Mouse (Mus musculus): ENCODE measurements around the gene Psmb3. TPM values are rescaled to one million over a fixed set of nuclear protein-coding genes. Genes with fewer than 3 reads are reported as not detected.

Psmb3 gene
- polyA plus RNA-seq, 1 experiment from 2014 or later: 374 TPM

DNA sequence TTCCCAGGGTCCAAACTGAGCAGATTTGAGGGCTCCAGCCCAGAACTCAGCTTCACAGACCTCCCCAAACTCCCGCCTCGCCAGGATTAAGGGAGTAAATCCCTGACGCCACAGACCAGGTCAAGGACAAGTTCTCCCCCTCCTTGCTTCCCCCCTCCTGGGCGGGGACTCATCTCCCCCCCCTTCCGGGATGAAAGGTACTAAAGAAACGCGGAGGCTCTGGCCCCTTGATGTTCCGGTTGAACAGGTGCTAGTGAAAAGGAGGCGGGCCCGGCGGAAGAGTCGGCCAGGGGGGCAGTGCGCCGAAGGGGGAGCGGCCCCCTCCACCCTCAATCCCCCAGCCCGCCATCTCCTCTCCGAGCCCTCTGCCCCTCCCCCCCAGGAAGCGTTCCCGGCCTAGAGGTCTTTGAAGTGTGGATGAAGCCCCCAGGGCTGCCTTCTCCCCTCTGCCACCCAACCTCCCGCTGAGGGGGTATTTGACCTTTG, 41.5 kb upstream of the Psmb3 start:
- H3K27me3 ChIP-seq (replicated peaks): no peaks in the 10 kb centered on the region
- peak overlapping the region; percentile 76 for H3K4me2 ChIP-seq
- peak overlapping the region; percentile 93 for H3K4me3 ChIP-seq
- H3K36me3 ChIP-seq: peaks cover 14% of the 10 kb centered on the region
- peaks cover 60% of the 10 kb centered on the region for H3K4me1 ChIP-seq (replicated peaks)
- 0% methylated on average over 16 of the region's 20 CpGs for WGBS
- H3K27ac ChIP-seq (ENCODE audit: poor library complexity, severe bottlenecking): peak overlapping the region; percentile 94
- peak overlapping the region; percentile 90 for H3K9ac ChIP-seq
- no peak for ATAC-seq (ENCODE audit: insufficient number of reproducible peaks, low FRiP score)
- H3K9me3 ChIP-seq (replicated peaks): no peaks in the 10 kb centered on the region

DNA sequence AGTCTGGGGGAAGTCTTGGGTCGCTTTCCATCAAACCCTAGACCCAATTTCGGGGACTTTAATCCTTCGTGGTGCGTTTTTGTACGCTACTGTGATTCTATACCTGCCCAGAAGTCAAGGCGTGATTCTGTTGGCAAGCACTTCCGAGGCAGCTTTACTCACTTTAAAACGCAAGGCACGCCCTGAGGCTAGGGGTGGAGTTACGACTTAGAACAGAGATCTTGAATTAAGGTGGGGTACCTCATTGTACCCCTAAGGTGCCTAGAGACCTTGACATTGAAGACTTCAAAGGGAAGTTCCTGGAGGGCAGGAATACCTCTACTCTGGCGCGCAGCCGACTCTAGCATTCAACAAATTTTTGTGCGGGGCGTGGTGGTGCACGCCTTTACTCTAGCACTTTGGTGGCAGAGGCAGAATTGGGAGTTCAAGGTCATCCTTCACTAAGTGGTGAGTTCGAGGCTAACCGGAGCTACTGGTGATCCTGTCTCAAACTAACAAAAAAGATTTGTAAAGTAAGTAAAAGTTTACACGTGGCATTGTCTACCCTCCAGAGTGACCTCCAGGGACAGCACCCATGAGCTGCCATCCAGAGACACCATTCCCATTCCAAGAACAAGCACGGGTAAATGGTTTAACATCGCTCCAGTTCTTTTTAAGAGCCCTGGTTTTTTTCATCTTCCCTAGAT, 40.8 kb upstream of the Psmb3 start:
- Histone ChIP-seq H3K4me3 (peak overlapping the region; percentile 93), H3K9me3 (replicated peaks) (no peaks in the 10 kb centered on the region), H3K9ac (peak overlapping the region; percentile 90), H3K27me3 (replicated peaks) (no peaks in the 10 kb centered on the region), H3K4me2 (peak overlapping the region; percentile 76), H3K4me1 (replicated peaks) (peaks cover 54% of the 10 kb centered on the region), H3K27ac (ENCODE audit: poor library complexity, severe bottlenecking) (peak overlapping the region; percentile 94), H3K36me3 (peaks cover 21% of the 10 kb centered on the region)
- ATAC-seq (ENCODE audit: insufficient number of reproducible peaks, low FRiP score): no peak
- WGBS: 2% methylated on average over 21 of the region's 21 CpGs

DNA sequence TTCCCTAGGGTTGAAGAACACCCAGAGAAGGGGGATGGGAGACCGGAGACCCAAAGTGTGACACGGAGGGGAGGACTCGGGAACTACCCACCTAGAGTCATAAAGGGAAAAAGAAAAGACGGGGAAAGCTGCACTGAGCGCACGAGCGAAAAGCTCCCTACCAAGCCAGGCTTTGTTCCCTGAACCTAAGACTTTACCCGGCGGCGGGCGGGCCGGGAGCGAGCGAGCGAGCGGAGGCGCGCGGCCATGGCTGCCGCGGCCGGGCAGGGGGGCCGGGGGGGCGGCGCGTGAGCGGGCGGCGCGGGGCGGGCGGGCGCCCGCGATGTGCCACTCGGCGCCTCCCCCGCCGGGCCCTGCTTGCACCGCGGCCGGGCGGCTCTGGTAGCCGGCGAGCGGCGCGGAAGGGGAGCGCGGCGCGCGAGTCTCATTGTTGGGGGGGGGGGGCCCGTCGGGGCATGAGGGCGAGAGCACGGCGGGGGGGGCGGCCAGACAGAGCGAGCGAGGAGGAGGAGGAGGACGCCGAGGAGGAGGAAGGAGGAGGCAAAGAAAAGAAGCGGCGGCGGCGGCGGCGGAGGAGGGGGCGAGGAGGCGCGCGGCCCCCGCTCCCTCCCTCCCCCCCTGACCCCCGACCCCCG, 40.2 kb upstream of the Psmb3 start, which contains the start of gene Mllt6:
Mllt6 (plus strand) TSS at position 522 of the 635 bp plus-strand sequence.
- H3K4me2 ChIP-seq: peak within 1 kb of the TSS; percentile 76
- H3K9ac ChIP-seq: peak within 1 kb of the TSS; percentile 90
- peak within 1 kb of the TSS; percentile 93 for H3K4me3 ChIP-seq
- H3K9me3 ChIP-seq (replicated peaks): no peaks in the 10 kb centered on the region
- H3K4me1 ChIP-seq (replicated peaks): peaks cover 53% of the 10 kb centered on the region
- H3K27ac ChIP-seq (ENCODE audit: poor library complexity, severe bottlenecking): peak within 1 kb of the TSS; percentile 94
- peaks cover 27% of the 10 kb centered on the region for H3K36me3 ChIP-seq
- no peaks in the 10 kb centered on the region for H3K27me3 ChIP-seq (replicated peaks)
- peak; percentile 51 for ATAC-seq (ENCODE audit: insufficient number of reproducible peaks, low FRiP score)
- 1% methylated on average over 40 of the region's 76 CpGs for WGBS

DNA sequence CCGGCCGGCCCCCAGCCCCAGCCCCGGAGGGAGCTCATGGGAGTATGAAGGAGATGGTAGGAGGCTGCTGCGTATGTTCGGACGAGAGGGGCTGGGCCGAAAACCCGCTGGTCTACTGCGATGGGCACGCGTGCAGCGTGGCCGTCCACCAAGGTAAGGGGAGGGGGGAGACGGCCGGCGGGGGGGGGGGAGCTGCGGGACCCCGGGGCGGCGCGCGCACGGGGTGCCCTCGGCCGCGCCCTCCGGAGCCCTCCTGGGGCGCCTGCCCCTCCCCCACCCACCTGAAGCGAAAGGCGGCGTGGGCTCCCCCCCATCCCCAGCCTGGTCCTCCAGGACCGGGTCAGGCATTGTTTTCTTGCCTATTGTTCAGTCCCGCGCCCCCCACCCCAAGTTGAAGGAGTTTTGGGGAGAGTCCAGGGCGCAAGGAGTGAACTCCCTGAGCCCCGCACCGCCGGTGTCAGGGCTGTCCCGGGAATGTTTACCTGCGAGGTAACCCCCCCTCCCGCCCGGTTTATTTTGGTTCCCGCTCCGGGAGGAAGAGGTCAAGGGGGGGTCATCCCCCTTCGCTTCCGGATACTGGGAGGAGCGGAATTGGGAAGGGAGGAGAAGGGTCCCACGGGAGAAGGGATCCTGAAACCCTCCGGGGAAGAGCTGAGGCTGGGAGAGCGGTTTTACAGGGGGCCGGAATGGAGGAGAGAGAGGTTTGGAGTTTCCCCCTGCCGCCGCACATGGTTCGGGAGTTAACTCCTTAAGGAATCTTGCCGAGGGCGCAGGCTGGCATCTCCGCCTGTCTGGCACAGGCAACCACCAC, 39.5 kb upstream of the Psmb3 start:
- Histone ChIP-seq H3K4me3 (peak overlapping the region; percentile 93), H3K27me3 (replicated peaks) (no peaks in the 10 kb centered on the region), H3K9me3 (replicated peaks) (no peaks in the 10 kb centered on the region), H3K9ac (peak overlapping the region; percentile 90), H3K36me3 (peaks cover 33% of the 10 kb centered on the region), H3K4me2 (peak overlapping the region; percentile 76), H3K4me1 (replicated peaks) (peaks cover 58% of the 10 kb centered on the region), H3K27ac (ENCODE audit: poor library complexity, severe bottlenecking) (peak overlapping the region; percentile 94)
- WGBS: under 1% methylated on average over 29 of the region's 57 CpGs
- peak; percentile 31; the same call in 1 of the 2 replicates for ATAC-seq (ENCODE audit: insufficient number of reproducible peaks, low FRiP score)

DNA sequence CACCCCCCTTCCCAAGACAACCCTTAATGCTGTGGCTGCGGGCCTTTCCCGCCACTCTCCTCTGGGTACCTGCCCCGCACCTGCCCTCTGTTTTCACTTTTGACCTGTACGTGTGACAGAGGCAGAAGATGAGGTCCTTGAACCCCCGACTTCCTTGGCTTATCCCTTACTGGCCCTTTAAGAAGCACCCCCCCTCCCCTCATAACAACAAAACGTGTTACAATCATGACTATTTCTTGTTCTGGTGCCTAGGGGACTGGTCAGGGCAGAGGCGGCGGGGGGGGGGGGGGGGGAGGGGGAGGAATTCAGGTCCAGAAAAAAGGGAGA, 38.9 kb upstream of the Psmb3 start:
- H3K36me3 ChIP-seq: peaks cover 35% of the 10 kb centered on the region
- peak overlapping the region; percentile 94 for H3K27ac ChIP-seq (ENCODE audit: poor library complexity, severe bottlenecking)
- 0% methylated on average over 6 of the region's 8 CpGs for WGBS
- H3K9ac ChIP-seq: peak overlapping the region; percentile 90
- peaks cover 58% of the 10 kb centered on the region for H3K4me1 ChIP-seq (replicated peaks)
- H3K4me3 ChIP-seq: peak overlapping the region; percentile 93
- peak overlapping the region; percentile 76 for H3K4me2 ChIP-seq
- no peaks in the 10 kb centered on the region for H3K9me3 ChIP-seq (replicated peaks)
- no peak for ATAC-seq (ENCODE audit: insufficient number of reproducible peaks, low FRiP score)
- no peaks in the 10 kb centered on the region for H3K27me3 ChIP-seq (replicated peaks)

- peak overlapping the region; percentile 93 for H3K4me3 ChIP-seq
- no peak for ATAC-seq (ENCODE audit: insufficient number of reproducible peaks, low FRiP score)
- H3K9me3 ChIP-seq (replicated peaks): no peaks in the 10 kb centered on the region
- peaks cover 38% of the 10 kb centered on the region for H3K36me3 ChIP-seq
- H3K4me2 ChIP-seq: peak overlapping the region; percentile 76
- no peaks in the 10 kb centered on the region for H3K27me3 ChIP-seq (replicated peaks)
- H3K9ac ChIP-seq: peak overlapping the region; percentile 90
- peak overlapping the region; percentile 94; the same call in 1 of the 2 replicates for H3K27ac ChIP-seq (ENCODE audit: poor library complexity, severe bottlenecking)
- H3K4me1 ChIP-seq (replicated peaks): peaks cover 58% of the 10 kb centered on the region
- 28% methylated on average over 6 of the region's 6 CpGs for WGBS
Observed at GRCm38 (mm10) chr11:97664771-97665240, 38.4 kb upstream of the Psmb3 start.

DNA sequence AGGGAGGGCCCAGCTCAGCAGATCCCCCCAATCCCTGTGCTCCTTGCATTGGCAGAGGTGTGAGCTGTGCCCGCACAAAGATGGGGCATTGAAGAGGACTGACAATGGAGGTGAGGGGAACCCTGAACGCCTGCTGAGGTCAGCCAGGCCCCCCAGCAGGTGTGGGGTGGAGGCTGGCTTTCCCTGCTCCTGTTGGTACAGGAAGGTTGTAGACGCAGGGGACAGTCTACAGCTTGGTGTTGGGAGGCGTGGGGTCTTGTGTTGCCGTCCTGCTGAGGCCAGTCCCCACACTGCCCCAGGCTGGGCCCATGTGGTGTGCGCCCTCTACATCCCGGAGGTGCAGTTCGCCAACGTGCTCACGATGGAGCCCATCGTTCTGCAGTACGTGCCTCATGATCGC, 37.8 kb upstream of the Psmb3 start:
- 91% methylated on average over 13 of the region's 13 CpGs for WGBS
- ATAC-seq (ENCODE audit: insufficient number of reproducible peaks, low FRiP score): no peak
- peaks cover 63% of the 10 kb centered on the region for H3K4me1 ChIP-seq (replicated peaks)
- no peak overlapping the region for H3K27ac ChIP-seq (ENCODE audit: poor library complexity, severe bottlenecking)
- no peaks in the 10 kb centered on the region for H3K27me3 ChIP-seq (replicated peaks)
- no peaks in the 10 kb centered on the region for H3K9me3 ChIP-seq (replicated peaks)
- H3K4me2 ChIP-seq: peak overlapping the region; percentile 76; the same call in 1 of the 2 replicates
- peak overlapping the region; percentile 29; the same call in 1 of the 2 replicates for H3K9ac ChIP-seq
- peaks cover 39% of the 10 kb centered on the region for H3K36me3 ChIP-seq
- H3K4me3 ChIP-seq: no peak overlapping the region

GRCm38 (mm10) chr11:97666221-97666620, 37.0 kb upstream of the Psmb3 start:
- peaks cover 47% of the 10 kb centered on the region for H3K36me3 ChIP-seq
- no peaks in the 10 kb centered on the region for H3K27me3 ChIP-seq (replicated peaks)
- H3K9me3 ChIP-seq (replicated peaks): no peaks in the 10 kb centered on the region
- H3K9ac ChIP-seq: no peak overlapping the region
- no peak overlapping the region for H3K4me2 ChIP-seq
- H3K4me3 ChIP-seq: no peak overlapping the region
- no peak for ATAC-seq (ENCODE audit: insufficient number of reproducible peaks, low FRiP score)
- 88% methylated on average over 7 of the region's 7 CpGs for WGBS
- H3K27ac ChIP-seq (ENCODE audit: poor library complexity, severe bottlenecking): no peak overlapping the region
- H3K4me1 ChIP-seq (replicated peaks): peaks cover 63% of the 10 kb centered on the region

- no peak overlapping the region for H3K4me2 ChIP-seq
- H3K9ac ChIP-seq: no peak overlapping the region
- H3K27me3 ChIP-seq (replicated peaks): no peaks in the 10 kb centered on the region
- no peak overlapping the region for H3K27ac ChIP-seq (ENCODE audit: poor library complexity, severe bottlenecking)
- ATAC-seq (ENCODE audit: insufficient number of reproducible peaks, low FRiP score): no peak
- H3K36me3 ChIP-seq: peaks cover 53% of the 10 kb centered on the region
- H3K4me3 ChIP-seq: no peak overlapping the region
- H3K9me3 ChIP-seq (replicated peaks): no peaks in the 10 kb centered on the region
- 88% methylated on average over 15 of the region's 15 CpGs for WGBS
- H3K4me1 ChIP-seq (replicated peaks): peaks cover 58% of the 10 kb centered on the region
Observed at GRCm38 (mm10) chr11:97666794-97667193, 36.4 kb upstream of the Psmb3 start.

- Histone ChIP-seq H3K4me3 (no peak overlapping the region), H3K27me3 (replicated peaks) (no peaks in the 10 kb centered on the region), H3K9me3 (replicated peaks) (no peaks in the 10 kb centered on the region), H3K27ac (ENCODE audit: poor library complexity, severe bottlenecking) (no peak overlapping the region), H3K9ac (0 out of 2 replicates have a peak overlapping the region, but pooled peaks have one; percentile 45), H3K36me3 (peaks cover 66% of the 10 kb centered on the region), H3K4me2 (no peak overlapping the region), H3K4me1 (replicated peaks) (peaks cover 50% of the 10 kb centered on the region)
- no peak for ATAC-seq (ENCODE audit: insufficient number of reproducible peaks, low FRiP score)
- 85% methylated on average over 7 of the region's 7 CpGs for WGBS
Observed at GRCm38 (mm10) chr11:97668160-97668559, 35.0 kb upstream of the Psmb3 start.

- no peaks in the 10 kb centered on the region for H3K9me3 ChIP-seq (replicated peaks)
- H3K9ac ChIP-seq: peak overlapping the region; percentile 45
- H3K36me3 ChIP-seq: peaks cover 77% of the 10 kb centered on the region
- H3K4me1 ChIP-seq (replicated peaks): peaks cover 49% of the 10 kb centered on the region
- no peak overlapping the region for H3K4me3 ChIP-seq
- H3K4me2 ChIP-seq: peak overlapping the region; percentile 66
- 40% methylated on average over 14 of the region's 15 CpGs for WGBS
- no peak for ATAC-seq (ENCODE audit: insufficient number of reproducible peaks, low FRiP score)
- no peaks in the 10 kb centered on the region for H3K27me3 ChIP-seq (replicated peaks)
- H3K27ac ChIP-seq (ENCODE audit: poor library complexity, severe bottlenecking): peak overlapping the region; percentile 91
Observed at GRCm38 (mm10) chr11:97669268-97669667, 33.9 kb upstream of the Psmb3 start.
